Mouse (Mus musculus) C2C12 (cell line): ENCODE measurements around the gene Ncbp3.

ENCODE experiments used
- CEBPB ChIP-seq: IDR thresholded peaks from one replicate; pipeline ENCODE4 v1.6.1; 2011; ENCODE audit warnings: low read depth, mild to moderate bottlenecking, control low read depth, moderate library complexity
- CTCF ChIP-seq: IDR thresholded peaks from one replicate; pipeline ENCODE4 v1.5.1; 2011; ENCODE audit not compliant: control insufficient read depth, insufficient read depth, insufficient read length
- FOSL1 ChIP-seq: IDR thresholded peaks from one replicate; pipeline ENCODE4 v1.8.0; 2011; ENCODE audit warnings: mild to moderate bottlenecking, low read length; ENCODE audit not compliant: poor library complexity, insufficient read depth, severe bottlenecking
- MAX ChIP-seq: IDR thresholded peaks from one replicate; pipeline ENCODE4 v1.6.1; 2011; ENCODE audit warnings: mild to moderate bottlenecking, control low read depth
- USF1 ChIP-seq: IDR thresholded peaks from one replicate; pipeline ENCODE4 v1.6.1; 2011; ENCODE audit warnings: low read depth, mild to moderate bottlenecking, control low read depth, moderate library complexity

DNA sequence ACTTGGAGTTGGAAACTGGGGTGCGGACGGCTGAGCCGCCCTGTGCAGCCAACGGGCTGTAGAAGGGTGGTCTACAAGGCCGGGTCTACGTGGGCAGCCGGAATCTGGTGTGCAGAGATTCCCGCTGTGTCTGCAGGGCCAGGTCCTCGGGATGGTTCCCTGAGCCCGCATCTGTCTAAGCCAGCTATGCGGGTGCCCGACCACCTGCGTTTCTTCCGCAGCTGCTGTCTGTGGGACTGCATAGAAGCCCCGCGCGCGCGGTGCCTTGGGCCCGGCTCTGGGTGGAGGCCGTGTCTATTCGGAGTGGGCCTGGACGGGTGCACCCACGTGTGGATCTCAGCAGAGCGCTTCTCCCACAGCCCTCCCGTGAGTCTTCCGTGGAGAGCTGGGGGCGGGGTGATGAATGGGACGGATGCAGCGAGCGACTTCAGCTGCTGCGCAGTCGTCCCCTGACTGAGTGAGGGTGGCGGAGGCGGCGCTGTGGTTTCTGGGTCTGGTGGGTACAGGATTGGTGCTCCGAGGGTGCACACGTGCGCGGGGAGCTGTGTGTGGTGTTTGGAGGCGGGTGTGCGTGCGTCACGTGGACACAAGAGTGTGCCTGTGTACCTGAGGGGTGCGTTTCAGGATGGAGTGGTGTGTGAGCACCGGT is 28.3 kb upstream of the Ncbp3 start:
- TF ChIP-seq MAX (peak; percentile 88), CTCF (no peak), USF1 (peak; percentile 72), FOSL1 (no peak), CEBPB (no peak)
